Mouse (Mus musculus) forelimb bud, embryonic 11.5 days (tissue): ENCODE measurements at regions not wholly inside any gene's neighbourhood (a gene's known extent, or its start where the extent isn't known, plus 50 kb on each side); places are given as distances from the start of the nearest gene placed in this dataset.

Source experiments
- DNase-seq: peaks from one replicate; pipeline ENCODE4 v3.0.0-alpha.2; 2012; ENCODE audit warnings: low read depth, low spot score

- DNase-seq, result no peak
These were observed 69.8 kb upstream of the Nudt7 start for GRCm38 (mm10) chr8:114063566-114063965.

DNA sequence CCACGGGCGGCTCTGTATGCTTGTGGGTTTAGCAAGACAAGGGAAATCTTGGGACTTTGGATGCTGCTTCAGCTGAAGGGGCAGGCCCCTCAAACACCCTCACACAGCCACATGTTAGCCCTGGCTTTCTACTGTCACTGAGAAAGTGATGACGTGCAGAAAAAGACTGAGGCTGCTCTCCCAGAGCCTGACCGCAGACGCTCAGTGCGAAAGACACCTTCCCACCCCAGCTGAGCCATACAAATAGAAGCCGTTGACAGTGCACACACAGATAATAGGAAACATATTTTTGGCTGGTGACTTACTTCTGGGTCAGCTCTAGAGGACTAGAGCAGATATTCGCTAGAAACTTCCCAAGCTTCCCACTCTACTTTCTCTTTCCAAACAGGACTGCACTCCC, 61.0 kb upstream of the Nudt7 start:
- DNase-seq, result no peak

DNA sequence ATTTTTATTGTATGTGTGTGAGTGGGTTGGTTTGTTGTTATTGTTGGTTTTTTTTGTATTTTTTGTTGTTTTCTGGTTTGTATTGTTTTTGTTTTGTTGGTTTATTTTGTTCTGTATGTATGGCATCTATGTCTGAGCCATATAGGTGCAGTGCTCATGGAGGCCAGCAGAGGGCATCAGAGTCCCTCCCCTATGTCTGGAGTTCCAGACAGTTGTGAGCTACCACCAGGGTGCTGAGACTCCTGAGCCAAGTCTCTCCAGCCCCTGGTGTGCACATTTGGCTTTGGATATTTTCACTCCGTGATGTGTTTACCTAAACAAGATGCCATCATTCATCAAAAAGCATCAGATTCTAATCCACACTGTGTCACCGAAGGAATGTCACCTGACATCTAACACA, 59.2 kb upstream of the Nudt7 start:
- DNase-seq, result peak; percentile 13

GRCm38 (mm10) chr8:114076701-114077100, 56.7 kb upstream of the Nudt7 start:
- no peak for DNase-seq

- DNase-seq, result peak; percentile 69
These were observed 52.2 kb upstream of the Nudt7 start for GRCm38 (mm10) chr8:114081049-114081756.

DNA sequence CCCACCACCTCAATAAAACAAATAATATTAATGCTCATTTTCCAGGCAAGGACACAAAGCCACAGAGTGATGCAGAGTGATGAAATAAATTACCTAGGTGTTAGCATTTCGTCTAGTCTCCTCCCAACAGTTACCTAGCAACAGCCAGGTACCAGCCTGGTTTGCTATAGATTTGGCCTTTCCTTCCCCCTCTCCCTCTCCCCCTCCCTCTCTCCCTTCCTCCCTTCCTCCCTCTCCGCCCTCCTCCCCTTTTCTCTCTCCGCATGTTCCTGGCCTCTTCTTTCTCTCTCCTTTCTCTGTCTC, 51.6 kb upstream of the Nudt7 start:
- no peak for DNase-seq
